Mouse (Mus musculus) liver, postnatal 0 days (tissue): ENCODE results near the gene Nectin3. TPM values are rescaled to one million over a fixed set of nuclear protein-coding genes. Genes with fewer than 3 reads are reported as not detected.
"Not testable (repeated sequence)": the region's sequence is repeated elsewhere in the genome, so short reads cannot be mapped to it uniquely, and the experiment has no call there.

Experiments used
- ATAC-seq: fragments of 200-750 bp; cut with Nextera tagmentation; 2 replicates; pipeline ENCODE4 v1.8.0; 2017; ENCODE audit warnings: mild to moderate bottlenecking, moderate library complexity
- DNase-seq: peaks from one replicate; pipeline ENCODE4 v3.0.0-alpha.2; 2016
- H3K27ac ChIP-seq: fragments of 300-500 bp; sonication (generic); 2 replicates; pipeline ENCODE4 v1.5.1; 2014; ENCODE audit warnings: antibody characterized with exemption, moderate library complexity, mild to moderate bottlenecking, low read depth
- H3K27me3 ChIP-seq: fragments of 300-500 bp; sonication (generic); 2 replicates; pipeline ENCODE4 v1.6.1; 2014; ENCODE audit warnings: low read length, control low read depth, mixed read lengths; ENCODE audit not compliant: insufficient read depth
- H3K36me3 ChIP-seq: fragments of 300-500 bp; sonication (generic); replicated peaks from 2 replicates; pipeline ENCODE4 v1.6.1; 2014; ENCODE audit warnings: mild to moderate bottlenecking, control low read depth, low read length, moderate library complexity, mixed read lengths; ENCODE audit not compliant: insufficient read depth
- H3K4me1 ChIP-seq: fragments of 300-500 bp; sonication (generic); 2 replicates; pipeline ENCODE4 v1.6.1; 2014; ENCODE audit warnings: antibody characterized with exemption, mild to moderate bottlenecking, control low read depth; ENCODE audit not compliant: insufficient read depth
- H3K4me2 ChIP-seq: fragments of 300-500 bp; sonication (generic); 2 replicates; pipeline ENCODE4 v1.6.1; 2014; ENCODE audit warnings: low read depth, mild to moderate bottlenecking, low read length, moderate library complexity, mixed read lengths
- H3K4me3 ChIP-seq: fragments of 300-500 bp; sonication (generic); 2 replicates; pipeline ENCODE4 v1.5.1; 2014; ENCODE audit warnings: low read depth, low read length
- H3K9ac ChIP-seq: fragments of 300-500 bp; sonication (generic); replicated peaks from 2 replicates; pipeline ENCODE4 v1.6.1; 2014; ENCODE audit warnings: mild to moderate bottlenecking, moderate library complexity
- H3K9me3 ChIP-seq: fragments of 300-500 bp; sonication (generic); 2 replicates; pipeline ENCODE4 v1.6.1; 2016; ENCODE audit warnings: mild to moderate bottlenecking, control low read depth, low read length, mixed read lengths
- CTCF ChIP-seq: sonication (generic); IDR thresholded peaks from 2 replicates; pipeline ENCODE4 v1.5.1; 2016; ENCODE audit warnings: antibody characterized with exemption, low read depth
- EP300 ChIP-seq: IDR thresholded peaks from 2 replicates; pipeline ENCODE4 v1.6.1; 2016; ENCODE audit warnings: antibody characterized with exemption, low read depth, mild to moderate bottlenecking
- WGBS: fragments of 180-500 bp; shearing (Covaris S2); extraction: QIAGEN DNeasy Blood & Tissue Kit; methylation state at CpG from one replicate; pipeline ENCODE4 v1.1.7; 2014; ENCODE audit not compliant: insufficient replicate concordance; 5-methylcytosine and 5-hydroxymethylcytosine counted together
- polyA plus RNA-seq: library from polyadenylated mRNA; unstranded; fragments of >200 nt; fragmentation: Nextera tagmentation; extraction: Ambion mirVana; gene quantifications from 2 replicates; pipeline ENCODE4 v1.2.1, GENCODE M21; 2015

The Nectin3 gene
- polyA plus RNA-seq, 1 experiment from 2014 or later: 16.3 TPM

- H3K4me1 ChIP-seq: no peaks in the 10 kb centered on the region
- H3K4me2 ChIP-seq: no peak overlapping the region
- DNase-seq: no peak
- H3K27me3 ChIP-seq: no peaks in the 10 kb centered on the region
- H3K36me3 ChIP-seq: no peaks in the 10 kb centered on the region
- 42% methylated on average over 3 of the region's 3 CpGs for WGBS
- no peak for TF ChIP-seq EP300
- no peak for TF ChIP-seq CTCF
- H3K9me3 ChIP-seq: no peaks in the 10 kb centered on the region
- H3K9ac ChIP-seq: no peak overlapping the region
- H3K27ac ChIP-seq: no peak overlapping the region
- ATAC-seq: no peak
- no peak overlapping the region for H3K4me3 ChIP-seq
These were observed 121.8 kb downstream of the Nectin3 start for GRCm38 (mm10) chr16:46376575-46376974.

- H3K27me3 ChIP-seq: no peaks in the 10 kb centered on the region
- no peak overlapping the region for H3K27ac ChIP-seq
- H3K4me2 ChIP-seq: no peak overlapping the region
- H3K9ac ChIP-seq: no peak overlapping the region
- 0 out of 2 replicates have a peak, but pooled peaks cover 2% of the 10 kb centered on the region for H3K9me3 ChIP-seq
- DNase-seq (no peak), ATAC-seq (no peak)
- TF ChIP-seq CTCF (no peak), EP300 (no peak)
- H3K4me1 ChIP-seq: no peaks in the 10 kb centered on the region
- no peak overlapping the region for H3K4me3 ChIP-seq
- 48% methylated on average over 6 of the region's 6 CpGs for WGBS
- H3K36me3 ChIP-seq: no peaks in the 10 kb centered on the region
These were observed 136.3 kb downstream of the Nectin3 start for GRCm38 (mm10) chr16:46362022-46362421.

- H3K9ac ChIP-seq, ATAC-seq, H3K27ac ChIP-seq, H3K36me3 ChIP-seq, H3K4me1 ChIP-seq, H3K4me3 ChIP-seq, H3K9me3 ChIP-seq, H3K4me2 ChIP-seq, DNase-seq, H3K27me3 ChIP-seq: not testable (repeated sequence)
- 73% methylated on average over 2 of the region's 2 CpGs for WGBS
These were observed 140.7 kb downstream of the Nectin3 start for GRCm38 (mm10) chr16:46357658-46358057.

GRCm38 (mm10) chr16:46356663-46357062, 141.7 kb downstream of the Nectin3 start:
- H3K9ac ChIP-seq: no peak overlapping the region
- DNase-seq (no peak), ATAC-seq (no peak)
- H3K4me3 ChIP-seq: no peak overlapping the region
- TF ChIP-seq EP300 (no peak), CTCF (no peak)
- no peaks in the 10 kb centered on the region for H3K27me3 ChIP-seq
- 0 out of 2 replicates have a peak, but pooled peaks cover 2% of the 10 kb centered on the region for H3K9me3 ChIP-seq
- WGBS: 58% methylated on average over 3 of the region's 3 CpGs
- no peak overlapping the region for H3K27ac ChIP-seq
- no peaks in the 10 kb centered on the region for H3K4me1 ChIP-seq
- no peaks in the 10 kb centered on the region for H3K36me3 ChIP-seq
- H3K4me2 ChIP-seq: no peak overlapping the region
